Mouse (Mus musculus): ENCODE measurements around the gene Ccdc169.

Ccdc169 gene

DNA sequence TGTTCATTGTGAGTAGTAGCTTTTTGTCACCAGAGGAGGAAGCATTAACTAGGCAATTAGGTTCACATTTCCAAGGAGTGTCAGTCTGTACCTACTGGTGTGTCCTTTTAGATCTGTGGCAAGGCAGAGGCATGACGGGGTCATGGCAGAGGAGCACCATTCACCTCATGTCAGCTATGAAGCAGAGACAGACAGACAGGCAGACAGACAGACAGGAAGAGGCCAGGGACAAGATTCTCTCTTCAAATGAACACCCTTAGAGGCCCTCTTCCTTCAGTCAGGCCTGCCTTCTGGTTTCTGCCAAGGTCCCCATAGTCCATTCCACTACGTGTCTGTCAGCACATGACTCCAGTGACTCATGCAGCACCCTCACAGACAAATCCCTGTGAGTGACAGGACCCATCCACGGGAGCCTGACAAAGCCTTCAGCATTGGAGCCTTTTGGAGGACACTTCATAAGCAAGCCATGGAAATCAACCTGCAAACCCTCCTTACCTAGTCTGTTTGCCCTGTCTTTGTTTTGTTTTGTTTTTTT lies 14.7 kb upstream of the Ccdc169 start:
- no peak for DNase-seq (ENCODE audit: low spot score)

DNA sequence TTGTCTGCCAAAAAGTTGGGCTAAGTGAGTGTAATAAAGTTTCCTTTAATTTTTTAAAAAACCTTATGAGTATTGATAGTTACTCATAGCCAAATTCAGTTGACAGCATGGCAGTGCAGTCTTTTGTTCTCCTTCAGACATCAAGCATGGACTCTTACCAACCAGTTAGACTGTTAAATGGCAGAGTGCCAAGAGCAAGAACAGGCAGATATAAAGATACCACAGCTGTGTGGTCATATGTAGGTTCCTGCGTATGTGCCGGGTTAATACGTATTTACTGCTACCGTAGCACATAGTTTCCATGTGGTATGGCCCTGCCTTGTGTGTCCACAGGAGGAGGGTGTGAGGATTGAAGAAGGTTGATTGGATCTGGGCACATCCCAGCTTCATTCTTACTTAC lies 14.1 kb upstream of the Ccdc169 start:
- DNase-seq (ENCODE audit: low spot score) = no peak

GRCm38 (mm10) chr3:55129181-55129692 lies 7.9 kb upstream of the Ccdc169 start:
- no peak for DNase-seq (ENCODE audit: low spot score)

DNA sequence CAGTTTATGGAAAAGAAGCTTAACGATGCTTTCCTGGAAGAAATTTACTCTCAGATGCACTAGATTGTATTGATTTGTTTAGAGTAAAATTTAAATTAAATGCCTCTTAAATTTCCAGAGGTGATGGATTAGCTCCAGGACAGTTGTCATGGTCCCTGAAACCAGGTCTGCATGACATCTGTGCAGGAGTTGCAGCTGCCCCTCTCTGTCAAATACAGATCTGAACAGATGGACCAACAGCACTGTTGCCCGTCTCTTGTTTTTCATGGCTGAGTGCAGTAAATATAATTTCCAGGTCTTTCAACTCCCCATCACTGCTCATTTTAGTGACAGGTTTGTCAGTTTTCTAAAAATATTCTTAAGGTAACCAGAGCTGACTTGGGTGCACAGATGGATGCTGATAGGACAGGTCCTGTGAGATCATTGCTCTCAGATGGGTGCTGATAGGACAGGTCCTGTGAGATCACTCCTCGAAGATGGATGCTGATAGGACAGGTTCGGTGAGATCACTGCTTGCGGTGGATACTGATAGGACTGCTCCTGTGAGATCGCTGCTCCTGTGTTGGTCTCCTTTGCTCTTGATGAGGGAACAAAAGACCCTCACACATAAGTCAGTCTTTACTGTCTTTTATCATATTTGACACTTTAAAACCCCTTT lies 5.4 kb upstream of the Ccdc169 start:
- no peak for DNase-seq (ENCODE audit: low spot score)

GRCm38 (mm10) chr3:55139837-55140236 lies 2.7 kb downstream of the Ccdc169 start:
- no peak for DNase-seq (ENCODE audit: low spot score)

DNA sequence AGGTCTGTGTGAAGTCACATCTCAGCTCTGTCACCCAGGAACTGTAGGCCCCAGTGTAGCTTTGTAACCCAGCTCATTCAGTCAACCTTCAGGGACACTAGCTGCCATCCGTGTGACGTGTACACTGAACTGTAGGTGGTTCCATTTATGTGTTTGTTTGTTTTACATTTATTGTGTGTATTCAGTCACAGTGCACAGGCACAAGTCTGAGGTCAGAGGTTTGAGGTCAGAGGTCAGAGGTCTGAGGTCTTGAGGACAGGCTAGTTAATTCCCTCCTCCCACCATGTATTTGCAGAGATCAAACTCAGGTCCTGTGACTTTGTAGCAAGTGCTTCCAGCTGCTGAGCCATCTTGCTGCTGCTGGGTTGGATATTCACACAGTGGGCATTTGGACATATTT lies 4.3 kb downstream of the Ccdc169 start:
- DNase-seq (ENCODE audit: low spot score) = no peak

DNA sequence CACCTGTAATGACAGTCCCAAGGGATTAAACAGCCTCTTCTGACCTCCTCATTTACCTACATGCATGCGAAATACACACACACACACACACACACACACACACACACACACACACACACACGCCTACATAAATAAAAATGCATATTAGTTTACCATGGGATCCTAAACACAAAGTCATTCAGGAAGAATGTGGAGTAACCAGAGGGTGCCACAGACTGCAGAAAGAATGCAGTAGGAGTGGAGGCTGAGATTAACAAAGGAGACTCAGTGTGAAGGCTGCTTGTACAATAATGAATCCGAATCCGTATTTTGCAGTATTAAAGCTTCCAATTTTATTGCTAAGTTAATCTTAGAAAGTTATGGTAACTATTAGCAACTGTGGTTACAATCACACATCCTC lies 7.8 kb downstream of the Ccdc169 start:
- DNase-seq (ENCODE audit: low spot score) = no peak

DNA sequence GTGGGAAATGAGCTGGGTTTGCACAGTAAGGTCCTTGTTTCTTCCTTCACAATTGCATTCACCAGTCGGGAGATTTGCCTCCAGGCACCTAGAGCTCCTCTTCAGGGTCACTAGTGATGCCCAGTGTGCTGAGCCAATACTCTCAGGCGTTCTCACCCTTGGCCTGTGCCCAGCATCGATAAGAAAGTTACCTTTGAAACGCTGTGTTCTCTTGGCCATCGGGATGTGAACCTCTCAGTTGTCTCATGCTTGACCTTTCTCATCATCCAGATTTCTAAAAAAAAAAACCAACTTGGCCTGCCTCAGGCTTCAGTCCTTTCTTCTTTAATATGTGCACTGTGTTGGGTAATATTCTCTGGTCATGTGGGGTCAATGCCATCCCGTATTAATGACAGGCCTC lies 9.3 kb downstream of the Ccdc169 start:
- DNase-seq (ENCODE audit: low spot score) = peak; percentile 30

DNA sequence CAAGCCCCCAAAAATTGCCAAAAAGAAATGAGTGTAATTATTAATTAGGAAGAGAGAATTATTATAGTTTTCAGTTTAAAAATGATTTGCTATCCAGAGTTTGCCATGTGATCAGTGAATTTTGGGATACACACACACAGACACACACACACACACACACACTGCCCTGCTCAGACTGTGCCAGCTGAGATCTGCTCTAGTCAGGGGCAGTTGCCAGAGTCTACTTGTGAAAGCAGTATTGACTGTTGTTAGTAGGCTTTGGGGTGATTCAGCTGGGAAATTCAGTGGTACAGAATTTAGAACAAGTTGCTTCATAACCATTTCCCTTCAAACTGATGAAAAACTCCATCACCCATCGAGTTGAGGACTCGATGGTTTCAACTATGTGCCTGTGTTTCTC lies 10.0 kb downstream of the Ccdc169 start:
- DNase-seq (ENCODE audit: low spot score) = no peak

- DNase-seq (ENCODE audit: low spot score) = no peak
These were observed 11.0 kb downstream of the Ccdc169 start for GRCm38 (mm10) chr3:55148091-55148490.

DNA sequence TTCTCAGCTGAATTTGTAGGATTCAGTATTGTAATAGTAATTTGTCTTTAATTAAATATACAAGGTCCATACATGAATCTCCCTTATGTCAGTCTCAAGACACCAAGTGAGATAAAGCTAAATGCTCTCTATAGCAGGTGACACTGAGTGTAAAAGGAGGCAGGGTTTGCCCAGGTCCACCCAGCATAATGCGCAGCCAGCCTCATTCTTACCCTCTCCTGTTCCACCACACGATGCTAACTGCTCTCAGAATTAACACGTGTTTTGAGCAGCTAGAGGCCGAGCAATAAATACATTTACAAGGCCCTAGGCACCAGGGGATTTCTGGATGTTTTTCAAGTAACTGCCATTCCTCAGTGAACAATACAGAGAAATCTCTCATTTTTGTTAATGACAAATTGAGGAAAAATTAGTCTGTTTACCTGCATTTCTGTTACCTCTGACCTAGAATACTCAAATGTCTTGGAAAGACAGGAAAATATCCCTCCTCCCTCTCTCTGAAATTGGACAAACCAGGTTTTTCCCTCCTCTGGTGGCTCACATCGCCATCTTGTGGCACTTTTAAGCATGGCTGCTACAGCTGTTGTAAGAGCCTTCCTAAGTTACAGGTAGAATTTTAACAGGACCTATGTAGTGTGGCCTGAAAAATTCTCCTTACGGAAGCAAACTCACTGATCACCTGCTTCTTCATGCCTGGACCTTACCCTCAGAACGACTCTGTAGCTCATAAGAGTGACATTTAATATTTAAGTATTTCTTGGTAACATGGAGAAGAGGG lies 14.7 kb downstream of the Ccdc169 start:
- DNase-seq (ENCODE audit: low spot score) = peak; percentile 62

DNA sequence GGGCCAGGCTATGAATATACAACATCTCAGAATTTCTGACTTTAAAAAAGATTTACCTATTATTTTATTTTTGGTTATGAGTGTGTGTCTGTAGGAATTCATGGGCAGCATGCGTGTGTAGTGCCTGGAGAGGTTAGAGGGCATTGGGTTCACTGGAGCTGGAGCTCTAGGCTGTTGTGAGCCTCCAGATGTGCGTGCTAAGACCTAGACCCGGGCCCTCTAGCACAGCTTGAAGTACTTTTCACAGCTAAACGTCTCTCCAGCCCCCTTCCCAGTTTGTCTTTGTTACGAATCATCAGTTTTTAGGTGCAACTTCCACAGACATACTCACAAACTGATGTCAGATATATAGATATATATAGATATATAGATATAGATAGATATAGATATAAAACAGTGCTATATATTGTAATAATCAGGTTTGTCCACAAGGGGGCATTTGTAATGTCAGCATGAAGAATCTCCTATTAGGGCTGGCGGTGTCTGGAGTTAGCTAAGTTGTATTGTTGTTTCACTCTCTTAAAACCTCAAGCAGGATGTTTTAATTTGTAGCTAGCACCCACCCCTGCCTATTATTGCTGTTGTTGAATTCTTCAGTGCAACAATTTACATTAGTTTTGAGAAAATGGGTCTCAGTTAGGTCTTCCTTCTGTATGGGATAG lies 15.7 kb downstream of the Ccdc169 start:
- no peak for DNase-seq (ENCODE audit: low spot score)

DNA sequence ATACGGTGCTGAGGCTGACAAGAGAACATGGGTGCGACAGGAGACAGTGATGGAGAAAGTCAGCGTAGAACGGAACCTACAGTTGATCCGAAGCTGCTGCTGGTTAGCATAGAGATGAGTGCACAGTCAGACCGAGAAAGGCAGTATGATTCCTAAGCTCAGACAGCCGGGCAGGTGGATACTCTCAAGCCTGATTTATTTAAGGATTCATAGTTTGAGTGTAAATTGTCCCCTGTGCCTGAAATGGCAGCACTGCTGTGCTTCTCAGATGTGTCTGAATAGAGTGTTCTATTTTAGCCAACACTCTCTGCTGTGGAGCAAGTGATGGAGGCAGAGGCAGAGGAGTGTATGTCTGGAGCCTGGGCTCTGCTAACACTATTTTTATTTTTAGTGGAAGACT lies 17.0 kb downstream of the Ccdc169 start:
- no peak for DNase-seq (ENCODE audit: low spot score)

DNA sequence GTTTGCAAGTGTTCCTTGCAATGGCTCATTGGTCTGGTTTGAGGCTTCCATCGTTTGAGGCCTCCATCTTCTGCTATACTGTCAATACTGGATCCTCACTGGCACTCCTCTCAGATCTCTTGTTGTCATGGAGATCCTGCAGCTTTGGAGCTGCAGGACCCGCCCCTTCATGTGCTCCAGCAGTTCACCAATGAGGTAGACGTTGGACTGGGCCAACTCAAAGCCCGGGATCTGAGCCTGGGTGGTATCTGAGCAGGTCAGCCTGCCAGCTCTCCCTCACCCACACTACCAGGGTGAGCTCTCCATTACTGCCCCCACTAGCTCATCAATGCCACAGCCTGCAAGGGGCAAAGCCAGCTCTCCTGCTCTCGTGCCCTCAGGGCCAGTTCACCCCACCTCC lies 20.3 kb downstream of the Ccdc169 start:
- no peak for DNase-seq (ENCODE audit: low spot score)

DNA sequence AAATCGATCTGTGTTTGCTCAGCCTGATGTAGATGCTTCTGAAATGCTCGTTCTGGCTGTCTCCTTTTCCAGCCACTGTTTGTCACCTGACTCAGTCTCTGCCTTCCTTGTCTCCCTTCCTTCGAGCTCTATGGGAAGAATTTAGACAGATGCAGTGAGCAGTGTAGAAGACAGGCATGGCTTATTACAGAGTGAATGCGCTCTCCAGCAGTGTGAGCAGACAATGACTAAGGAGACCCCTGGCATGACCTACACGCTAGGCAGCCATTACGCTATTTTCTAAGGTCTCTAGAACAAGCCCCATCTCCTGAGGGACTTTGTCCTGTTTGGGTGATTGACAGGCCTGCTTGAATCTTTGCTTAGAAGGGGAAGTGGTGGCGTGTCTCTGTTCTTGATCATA lies 24.0 kb downstream of the Ccdc169 start:
- no peak for DNase-seq (ENCODE audit: low spot score)

- DNase-seq (ENCODE audit: low spot score) = no peak
These were observed 26.4 kb downstream of the Ccdc169 start for GRCm38 (mm10) chr3:55163510-55163909.

GRCm38 (mm10) chr3:55172478-55172877 lies 35.3 kb downstream of the Ccdc169 start:
- no peak for DNase-seq (ENCODE audit: low spot score)

DNA sequence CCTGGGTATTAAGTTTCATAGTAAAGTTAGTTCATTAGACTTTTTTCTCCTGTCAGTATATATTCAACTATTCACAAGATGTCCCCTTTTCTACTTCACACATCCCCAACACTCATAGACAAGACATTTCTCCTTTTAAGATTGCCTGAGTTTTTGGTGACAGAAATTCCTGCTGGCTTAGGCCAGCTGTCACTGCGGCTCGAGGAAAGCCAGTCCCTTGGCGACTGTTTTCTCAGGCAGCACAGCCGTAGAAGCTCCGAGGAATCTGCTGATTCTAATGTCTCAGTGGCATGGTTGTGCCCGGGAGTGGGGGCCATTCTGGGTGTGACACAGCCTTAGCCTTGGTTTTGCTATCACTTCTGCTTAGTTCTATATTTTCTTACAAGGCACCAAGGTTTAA lies 40.1 kb downstream of the Ccdc169 start:
- no peak for DNase-seq (ENCODE audit: low spot score)

GRCm38 (mm10) chr3:55181766-55182165 lies 44.6 kb downstream of the Ccdc169 start, which contains the start of gene Sohlh2:
Gene Sohlh2 (plus strand): TSS chr3:55182028.
- DNase-seq (ENCODE audit: low spot score) = no peak

DNA sequence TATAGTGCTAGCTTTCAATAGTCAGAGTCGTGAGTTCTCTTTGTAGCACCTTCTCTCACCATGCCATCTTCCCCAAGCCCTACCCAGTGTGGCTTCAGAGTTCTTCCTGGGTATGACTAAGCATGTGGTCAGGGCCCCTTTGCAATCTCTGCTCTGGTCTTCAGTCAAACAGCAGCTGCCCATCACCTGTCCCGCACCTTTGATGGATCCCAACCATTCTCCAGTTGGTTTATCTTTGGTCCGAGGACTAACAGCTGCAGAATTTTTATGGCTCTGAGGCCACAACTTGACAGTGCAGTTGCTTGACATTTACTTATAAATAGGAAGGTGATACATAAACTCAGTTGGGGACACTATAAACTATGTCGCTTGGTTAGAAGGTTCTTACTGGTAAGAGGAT lies 54.5 kb downstream of the Ccdc169 start:
- no peak for DNase-seq (ENCODE audit: low spot score)

- no peak for DNase-seq (ENCODE audit: low spot score)
These were observed 56.2 kb downstream of the Ccdc169 start for GRCm38 (mm10) chr3:55193351-55193750.

DNA sequence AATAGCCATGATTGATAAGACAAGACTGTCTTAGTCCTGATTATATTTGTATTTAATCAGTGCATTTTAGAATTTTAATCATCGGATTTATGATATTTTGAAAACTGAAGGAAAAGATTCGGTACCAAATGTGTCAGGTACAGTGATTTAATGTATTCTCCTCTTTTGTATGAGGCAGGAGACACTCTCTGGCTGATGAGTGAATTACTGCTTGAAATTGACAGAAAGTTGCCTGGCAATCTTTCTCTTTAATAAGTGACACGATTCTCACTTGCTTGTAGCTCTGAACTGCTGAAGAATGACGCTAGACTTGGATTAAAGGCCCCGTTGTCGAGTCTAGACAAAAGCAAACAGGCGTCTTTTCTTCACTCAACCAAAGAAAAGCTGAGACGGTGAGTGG lies 57.7 kb downstream of the Ccdc169 start:
- DNase-seq (ENCODE audit: low spot score) = no peak
